8 mouse cellular contexts compared by ENCODE assay signal in genomic region chr11:4186486-4187317, GRCm38 (mm10). TPM values are rescaled to one million over a fixed set of nuclear protein-coding genes. Genes with fewer than 3 reads are reported as not detected.
DNase-seq lines count a peak whose midpoint lies in the region; ATAC-seq lines count a peak whose summit lies in the region.

TSS of gene Tbc1d10a (plus strand) at chr11:4186789.

- peak within 1 kb of the TSS; percentile 94 for H3K4me2 ChIP-seq in hindbrain, embryonic 16.5 days (ENCODE audit: low read length)

- DNase-seq in WW6 (ENCODE audit: low read depth, low spot score) = peak; percentile 100
- DNase-seq in cerebellum, postnatal 4 days (ENCODE audit: low spot score in 2 of 2) = peak; percentile 97
- peak; percentile 98 for DNase-seq in gastrocnemius, adult 18-20 months (ENCODE audit: low spot score)
- peak; percentile 96 to 97 for DNase-seq in left cerebral cortex, adult 18-20 months (ENCODE audit: low spot score in 2 of 2)
- peak; percentile 99 for DNase-seq in right cerebral cortex, adult 18-20 months
- peak; percentile 95 for DNase-seq in urinary bladder, postnatal 10 days (ENCODE audit: low spot score)

- H3K4me1 ChIP-seq in hindbrain, embryonic 16.5 days (ENCODE audit: control insufficient read depth, insufficient read depth, low read depth, low read length) = peaks cover 12% of the 10 kb centered on the region

- no peaks in the 10 kb centered on the region for H3K27me3 ChIP-seq in hindbrain, embryonic 16.5 days (replicated peaks; ENCODE audit: control insufficient read depth, insufficient read depth, low read length)

- H3K4me3 ChIP-seq in hindbrain, embryonic 16.5 days (ENCODE audit: low read length) = peak within 1 kb of the TSS; percentile 92
- peak within 1 kb of the TSS; percentile 61 for H3K4me3 ChIP-seq in macrophage (ENCODE audit: inconsistent target)

- WGBS in hindbrain, embryonic 16.5 days = 0% methylated on average over 62 of the region's 71 CpGs
- 2% methylated on average over 59 of the region's 71 CpGs for WGBS in macrophage (ENCODE audit: missing documents)

- H3K9me3 ChIP-seq in hindbrain, embryonic 16.5 days (ENCODE audit: control insufficient read depth, low read length) = no peaks in the 10 kb centered on the region

- peaks cover 36% of the 10 kb centered on the region; the same call in 1 of the 2 replicates for H3K79me2 ChIP-seq in macrophage (ENCODE audit: inconsistent target)

- 0 out of 2 replicates have a peak, but pooled peaks cover 3% of the 10 kb centered on the region for H3K36me3 ChIP-seq in hindbrain, embryonic 16.5 days (ENCODE audit: control insufficient read depth, insufficient read depth, low read length)
- H3K36me3 ChIP-seq in macrophage (ENCODE audit: inconsistent target) = 0 out of 2 replicates have a peak, but pooled peaks cover 2% of the 10 kb centered on the region

- peak; percentile 99 for ATAC-seq in hindbrain, embryonic 16.5 days

- peak within 1 kb of the TSS; percentile 76; the same call in 1 of the 2 replicates for H3K27ac ChIP-seq in hindbrain, embryonic 16.5 days (ENCODE audit: low read depth, low read length)
- no peak within 1 kb of the TSS for H3K27ac ChIP-seq in macrophage

- peak within 1 kb of the TSS; percentile 94 for H3K9ac ChIP-seq in hindbrain, embryonic 16.5 days (ENCODE audit: low read depth, low read length)

RNA-seq across cellular contexts. Expression of gene Tbc1d10a, which starts in this region (rescaled TPM):
- 1 to 10 TPM; 3.5 to 3.8 TPM for total RNA-seq in gastrocnemius, adult 18-20 months (2021)
- 37.6 and 41.0 TPM in 2 replicates for polyA plus RNA-seq in hindbrain, embryonic 16.5 days (2015; fragmentation: Nextera tagmentation; extraction: Ambion mirVana)
- 10 to 100 TPM; 30.5 to 30.7 TPM for total RNA-seq in left cerebral cortex, adult 18-20 months (2021)
- 10 to 100 TPM; 20.1 to 91.9 (median 38.6) TPM for total RNA-seq in macrophage (2018; cell fraction: chromatin; rRNA removed)
- total RNA-seq in macrophage (2018; cell fraction: cytosol; rRNA removed) = 10 to 100 TPM in 25 of 26 experiments, 1 to 10 TPM in 1; 9.3 to 29.4 (median 18.4) TPM
- 10 to 100 TPM; 14.5 to 65.4 (median 28.4) TPM for total RNA-seq in macrophage (2018; cell fraction: nucleus; rRNA removed)
- 9.4 to 23.8 TPM (median 16.5 TPM) in 3 replicates for polyA plus RNA-seq in macrophage (2018)

Comparison
In these comparisons a context has a peak if more than half of its experiments do, and no peak if none do; other contexts are left out.
1. RNA of gene Tbc1d10a (total RNA-seq): 30.5 to 30.7 TPM in left cerebral cortex, adult 18-20 months; 3.5 to 3.8 TPM in gastrocnemius, adult 18-20 months; every median in the first group is over 4 times any median in the second.
2. Peak in every context shown above with its lines, with median percentiles within 50 percentile points of each other: DNase-seq.